Comparison of ENCODE assay signal across 8 mouse cellular contexts in the genomic region with DNA sequence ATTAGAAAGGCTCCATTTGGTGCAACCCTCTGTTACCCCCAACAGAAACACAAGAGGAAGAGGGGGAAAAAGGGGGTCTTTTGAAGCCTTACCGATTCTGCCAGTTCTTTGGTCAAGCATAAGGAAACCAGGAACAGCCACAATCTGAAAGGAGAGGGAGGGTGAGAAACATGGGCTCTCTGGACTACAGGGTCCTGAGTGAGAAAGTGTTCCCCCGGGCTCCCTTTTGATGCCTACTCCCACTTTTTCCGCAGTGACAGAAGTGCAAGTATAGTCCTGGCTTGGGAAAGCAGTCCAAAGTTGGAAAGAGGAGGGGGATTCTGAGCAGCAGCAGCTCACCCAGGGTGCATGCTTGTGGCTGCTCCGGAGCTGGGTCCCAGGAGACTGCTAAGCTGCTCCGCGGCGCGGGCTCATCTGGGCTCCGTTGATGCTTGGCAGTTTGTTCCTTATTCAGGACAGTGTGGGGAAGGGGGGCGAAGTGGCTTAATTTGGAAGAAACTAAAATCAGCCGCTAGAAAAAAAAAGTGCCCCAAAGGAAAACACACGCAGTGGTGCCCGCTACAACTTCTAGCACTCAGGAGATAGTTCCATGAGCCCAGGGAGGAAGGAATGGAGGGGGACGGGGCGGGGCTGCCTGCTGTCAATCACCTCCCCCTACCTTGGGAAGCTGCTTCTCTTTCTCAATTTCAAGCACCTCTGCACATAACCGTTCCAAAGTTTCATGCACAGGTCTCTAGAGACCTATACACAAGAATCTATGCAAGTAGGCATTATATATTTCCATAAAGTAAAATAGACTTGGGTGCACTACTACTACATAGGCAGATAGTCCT. TPM values are rescaled to one million over a fixed set of nuclear protein-coding genes. Genes with fewer than 3 reads are reported as not detected.
A peak's percentile ranks its signal among the peaks of the same experiment; 100 is the strongest.
DNase-seq lines count a peak whose midpoint lies in the region; ATAC-seq lines count a peak whose summit lies in the region.

Gene Col4a6 (minus strand): TSS at position 607 of the 833 bp plus-strand sequence.

- peak; percentile 57 for ATAC-seq in forebrain, embryonic 16.5 days
- no peak for ATAC-seq in activated CD4-positive, CD25-positive, alpha-beta regulatory T cell, adult 4 months

- H3K27ac ChIP-seq in forebrain, embryonic 16.5 days (ENCODE audit: low read length) = no peak within 1 kb of the TSS

- no peaks in the 10 kb centered on the region for H3K36me3 ChIP-seq in forebrain, embryonic 16.5 days (ENCODE audit: control insufficient read depth, insufficient read depth)

- peak; percentile 22 for DNase-seq in ovary, postnatal 36 days (ENCODE audit: low spot score)
- DNase-seq in ovary, adult 18-20 months (ENCODE audit: low spot score) = no peak
- peak; percentile 8 for DNase-seq in kidney, adult 18-20 months
- DNase-seq in lung, postnatal 36 days = peak; percentile 20
- DNase-seq in testis, postnatal 14 days (ENCODE audit: low spot score) = peak; percentile 2
- no peak for DNase-seq in frontal cortex, postnatal 14 days (ENCODE audit: low spot score in 2 of 2)

- H3K4me2 ChIP-seq in forebrain, embryonic 16.5 days (ENCODE audit: low read length) = peak within 1 kb of the TSS; percentile 53

- WGBS in forebrain, embryonic 16.5 days = 14% methylated on average over 16 of the region's 16 CpGs

- 0 out of 2 replicates have a peak within 1 kb of the TSS, but pooled peaks have one; percentile 22 for H3K9ac ChIP-seq in forebrain, embryonic 16.5 days (replicated peaks; ENCODE audit: low read depth, low read length)

- H3K4me1 ChIP-seq in forebrain, embryonic 16.5 days (replicated peaks; ENCODE audit: control insufficient read depth, insufficient read depth, low read length) = no peaks in the 10 kb centered on the region

- H3K4me3 ChIP-seq in forebrain, embryonic 16.5 days (replicated peaks; ENCODE audit: low read length) = peak within 1 kb of the TSS; percentile 24

- no peaks in the 10 kb centered on the region for H3K9me3 ChIP-seq in forebrain, embryonic 16.5 days (ENCODE audit: control insufficient read depth, low read length)

- H3K27me3 ChIP-seq in forebrain, embryonic 16.5 days (replicated peaks; ENCODE audit: control insufficient read depth, insufficient read depth, low read length) = no peaks in the 10 kb centered on the region

RNA-seq across cellular contexts. Expression of gene Col4a6, which starts in this region (rescaled TPM):
- 1.3 and 2.0 TPM in 2 replicates for polyA plus RNA-seq in forebrain, embryonic 16.5 days (2015; fragmentation: Nextera tagmentation; extraction: Ambion mirVana)
- not detected for polyA plus RNA-seq in activated CD4-positive, CD25-positive, alpha-beta regulatory T cell, adult 4 months (2017; shearing (Covaris generic))

Comparison
In these comparisons a context has a peak if more than half of its experiments do, and no peak if none do; other contexts are left out.
1. DNase-seq: peak in ovary, postnatal 36 days (single experiment), kidney, adult 18-20 months (single experiment), lung, postnatal 36 days (single experiment) and testis, postnatal 14 days (single experiment); none in ovary, adult 18-20 months (single experiment) and frontal cortex, postnatal 14 days (0 of 2).